Mouse (Mus musculus) small intestine, adult 2 months (tissue): ENCODE measurements around the gene Tecpr1. TPM values are rescaled to one million over a fixed set of nuclear protein-coding genes. Genes with fewer than 3 reads are reported as not detected.

Source experiments
- H3K27ac ChIP-seq: fragments of 200-500 bp; 2 replicates; pipeline ENCODE4 v1.5.1; 2012; ENCODE audit warnings: low read depth, low read length, control low read depth, inconsistent platforms; ENCODE audit not compliant: insufficient read depth
- H3K27me3 ChIP-seq: fragments of 200-500 bp; 2 replicates; pipeline ENCODE4 v1.6.1; 2012; ENCODE audit warnings: mild to moderate bottlenecking, moderate library complexity, low read length, inconsistent platforms; ENCODE audit not compliant: control insufficient read depth, insufficient read depth
- H3K36me3 ChIP-seq: fragments of 200-500 bp; 2 replicates; pipeline ENCODE4 v1.6.1; 2012; ENCODE audit warnings: mild to moderate bottlenecking, low read length, control low read depth, inconsistent platforms; ENCODE audit not compliant: control insufficient read depth, insufficient read depth
- H3K4me1 ChIP-seq: fragments of 200-500 bp; 2 replicates; pipeline ENCODE4 v1.6.1; 2012; ENCODE audit warnings: low read length, inconsistent platforms, mixed read lengths; ENCODE audit not compliant: control insufficient read depth, insufficient read depth, insufficient read length
- H3K4me3 ChIP-seq: fragments of 200-500 bp; 2 replicates; pipeline ENCODE4 v1.5.1; 2012; ENCODE audit warnings: low read depth, mild to moderate bottlenecking, control low read depth, inconsistent platforms, low read length, moderate library complexity
- CTCF ChIP-seq: fragments of 200-500 bp; IDR thresholded peaks from 2 replicates; pipeline ENCODE4 v1.5.1; 2012; ENCODE audit warnings: low read depth, mild to moderate bottlenecking, control low read depth, inconsistent platforms, low read length, moderate library complexity, mixed read lengths; ENCODE audit not compliant: insufficient replicate concordance, insufficient read length; ENCODE audit errors: extremely low read depth
- POLR2A ChIP-seq: fragments of 200-500 bp; IDR thresholded peaks from 2 replicates; pipeline ENCODE4 v1.6.1; 2012; ENCODE audit warnings: low read depth, mild to moderate bottlenecking, control low read depth, inconsistent platforms, low read length, moderate library complexity
- WGBS: fragments of 180-500 bp; shearing (Covaris S2); methylation state at CpG from one replicate; pipeline ENCODE4 v1.1.7; 2018; 5-methylcytosine and 5-hydroxymethylcytosine counted together
- polyA plus RNA-seq: library from polyadenylated mRNA; depleted of rRNA; stranded (reverse); fragments of >200 nt; gene quantifications from 2 replicates; pipeline ENCODE4 v1.2.3, GENCODE M21; 2012

Gene Tecpr1
- polyA plus RNA-seq, 1 experiment, result 29.7 TPM

- no peaks in the 10 kb centered on the region for H3K4me1 ChIP-seq
- TF ChIP-seq CTCF (no peak), POLR2A (no peak)
- H3K27me3 ChIP-seq, result no peaks in the 10 kb centered on the region
- WGBS, result 87% methylated on average over 8 of the region's 8 CpGs
- H3K4me3 ChIP-seq, result no peak overlapping the region
- peaks cover 64% of the 10 kb centered on the region for H3K36me3 ChIP-seq
- H3K27ac ChIP-seq, result no peak overlapping the region
These were observed 54.0 kb downstream of the Tecpr1 start for GRCm38 (mm10) chr5:144169275-144169975.

- H3K27ac ChIP-seq, result peak overlapping the region; percentile 20; the same call in 1 of the 2 replicates
- no peaks in the 10 kb centered on the region; the same call in 1 of the 2 replicates for H3K4me1 ChIP-seq
- H3K4me3 ChIP-seq, result no peak overlapping the region
- H3K27me3 ChIP-seq, result no peaks in the 10 kb centered on the region
- peaks cover 55% of the 10 kb centered on the region for H3K36me3 ChIP-seq
- TF ChIP-seq POLR2A (no peak), CTCF (no peak)
- WGBS, result 79% methylated on average over 3 of the region's 3 CpGs
These were observed 57.7 kb downstream of the Tecpr1 start for GRCm38 (mm10) chr5:144165756-144166155.

- TF ChIP-seq CTCF (no peak), POLR2A (no peak)
- H3K27me3 ChIP-seq, result no peaks in the 10 kb centered on the region
- no peak overlapping the region for H3K27ac ChIP-seq
- peaks cover 5% of the 10 kb centered on the region for H3K4me1 ChIP-seq
- WGBS, result 35% methylated on average over 10 of the region's 10 CpGs
- peaks cover 49% of the 10 kb centered on the region for H3K36me3 ChIP-seq
- H3K4me3 ChIP-seq, result no peak overlapping the region
These were observed 60.5 kb downstream of the Tecpr1 start for GRCm38 (mm10) chr5:144162813-144163517.

- 81% methylated on average over 5 of the region's 5 CpGs for WGBS
- TF ChIP-seq CTCF (no peak), POLR2A (no peak)
- H3K4me1 ChIP-seq, result peaks cover 5% of the 10 kb centered on the region
- H3K27ac ChIP-seq, result no peak overlapping the region
- no peak overlapping the region for H3K4me3 ChIP-seq
- peaks cover 55% of the 10 kb centered on the region for H3K36me3 ChIP-seq
- no peaks in the 10 kb centered on the region for H3K27me3 ChIP-seq
These were observed 61.2 kb downstream of the Tecpr1 start for GRCm38 (mm10) chr5:144162080-144162812.

GRCm38 (mm10) chr5:144159137-144159536 is 64.3 kb downstream of the Tecpr1 start:
- no peaks in the 10 kb centered on the region for H3K27me3 ChIP-seq
- peak overlapping the region; percentile 59; the same call in 1 of the 2 replicates for H3K27ac ChIP-seq
- H3K4me3 ChIP-seq, result no peak overlapping the region
- TF ChIP-seq POLR2A (no peak), CTCF (no peak)
- H3K36me3 ChIP-seq, result peaks cover 36% of the 10 kb centered on the region
- H3K4me1 ChIP-seq, result peaks cover 5% of the 10 kb centered on the region
- 34% methylated on average over 8 of the region's 8 CpGs for WGBS

- H3K4me3 ChIP-seq, result no peak overlapping the region
- WGBS, result 14% methylated on average over 4 of the region's 4 CpGs
- no peaks in the 10 kb centered on the region for H3K27me3 ChIP-seq
- no peak for TF ChIP-seq CTCF
- TF ChIP-seq POLR2A, result no peak
- peak overlapping the region; percentile 46; the same call in 1 of the 2 replicates for H3K27ac ChIP-seq
- peaks cover 5% of the 10 kb centered on the region for H3K4me1 ChIP-seq
- peaks cover 31% of the 10 kb centered on the region for H3K36me3 ChIP-seq
These were observed 64.8 kb downstream of the Tecpr1 start for GRCm38 (mm10) chr5:144158604-144159003.
